Mouse (Mus musculus) heart, adult 8-10 months (tissue): ENCODE measurements around the gene Bcas3. TPM values are rescaled to one million over a fixed set of nuclear protein-coding genes. Genes with fewer than 3 reads are reported as not detected.

Source experiments
- DNase-seq: peaks from one replicate; pipeline ENCODE4 v3.0.0; 2022; ENCODE audit warnings: low spot score
- microRNA-seq: library from miRNA; unstranded; fragments of <30 nt; microRNA quantifications from one replicate; pipeline ENCODE4 v1.2.0, GENCODE M21; 2022
- total RNA-seq, 4 experiments: library from RNA; stranded (reverse); gene quantifications; 2 replicates each; pipeline ENCODE4 v1.2.4; 2022

Bcas3 gene
- total RNA-seq, 4 experiments from 2014 or later, result 35.3 to 44.4 (median 42.9) TPM

DNA sequence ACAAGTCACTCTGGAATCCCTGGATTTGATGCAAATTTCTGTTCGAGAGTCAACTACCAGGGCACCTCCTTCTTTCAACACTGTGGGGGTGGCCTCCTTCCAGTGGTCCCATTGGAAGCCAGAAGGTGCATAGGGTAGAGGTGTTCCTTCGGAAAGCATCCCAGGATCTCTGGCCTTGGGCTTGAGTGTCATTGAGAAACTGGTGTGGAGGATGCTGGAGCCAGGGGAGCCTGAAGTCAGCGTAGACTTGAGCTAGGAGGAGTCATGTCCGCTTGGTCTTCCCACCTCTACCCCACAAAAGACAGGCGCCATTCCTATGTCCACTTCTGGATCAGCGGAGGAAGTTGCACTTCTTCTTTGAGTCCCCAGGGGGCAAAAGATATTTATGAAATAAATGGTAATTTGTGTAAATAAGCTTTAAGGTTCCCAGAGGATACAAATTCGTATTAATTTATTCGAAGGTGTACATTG, 488.3 kb downstream of the Bcas3 start:
- no peak for DNase-seq

GRCm38 (mm10) chr11:85841980-85842379, 489.0 kb downstream of the Bcas3 start:
- no peak for DNase-seq

- no peak for DNase-seq
These were observed 489.8 kb downstream of the Bcas3 start for GRCm38 (mm10) chr11:85842596-85843346.

GRCm38 (mm10) chr11:85843347-85843692, 490.4 kb downstream of the Bcas3 start:
- DNase-seq, result peak; percentile 73

GRCm38 (mm10) chr11:85844144-85844965, 491.4 kb downstream of the Bcas3 start:
- DNase-seq, result peak; percentile 91

DNA sequence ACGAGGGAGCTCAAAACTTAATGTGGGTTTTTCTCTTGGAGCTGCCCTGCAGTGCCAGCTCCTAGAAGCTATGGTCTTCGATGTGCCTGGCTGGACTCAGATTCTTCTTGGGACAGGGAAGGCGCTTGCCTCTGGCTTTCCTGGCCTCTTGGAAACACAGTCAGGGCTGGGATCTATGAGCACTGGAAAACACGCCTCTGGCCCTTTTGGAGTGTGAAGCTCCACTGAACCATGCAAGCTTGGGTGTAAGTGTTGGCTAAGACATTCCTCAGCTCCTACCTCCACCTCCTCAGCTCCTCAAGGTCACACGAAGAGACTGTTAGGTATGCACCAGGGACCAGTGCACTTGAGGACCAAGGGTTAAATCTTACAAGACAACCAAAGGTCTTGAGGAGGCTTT, 492.0 kb downstream of the Bcas3 start:
- DNase-seq, result no peak

DNA sequence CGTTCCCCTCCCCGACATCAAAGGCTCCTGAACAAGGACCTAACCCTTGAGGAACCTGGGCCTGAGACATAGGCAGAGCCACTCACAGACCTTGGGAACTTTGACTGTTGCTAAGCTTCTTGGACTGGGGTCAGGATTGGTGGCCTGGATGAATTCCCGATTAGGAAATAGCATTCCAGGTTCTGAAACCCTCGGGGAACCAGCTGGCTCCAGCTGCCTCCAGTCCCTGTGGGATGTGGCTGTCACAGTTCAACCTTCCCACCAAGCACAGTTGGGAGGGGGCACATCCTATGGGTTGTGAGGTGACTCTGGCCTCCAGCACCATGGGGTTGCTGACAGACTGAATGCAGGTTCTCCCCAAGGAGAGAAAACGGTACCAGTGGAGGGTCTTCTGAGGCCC, 493.0 kb downstream of the Bcas3 start:
- DNase-seq, result peak; percentile 71

DNA sequence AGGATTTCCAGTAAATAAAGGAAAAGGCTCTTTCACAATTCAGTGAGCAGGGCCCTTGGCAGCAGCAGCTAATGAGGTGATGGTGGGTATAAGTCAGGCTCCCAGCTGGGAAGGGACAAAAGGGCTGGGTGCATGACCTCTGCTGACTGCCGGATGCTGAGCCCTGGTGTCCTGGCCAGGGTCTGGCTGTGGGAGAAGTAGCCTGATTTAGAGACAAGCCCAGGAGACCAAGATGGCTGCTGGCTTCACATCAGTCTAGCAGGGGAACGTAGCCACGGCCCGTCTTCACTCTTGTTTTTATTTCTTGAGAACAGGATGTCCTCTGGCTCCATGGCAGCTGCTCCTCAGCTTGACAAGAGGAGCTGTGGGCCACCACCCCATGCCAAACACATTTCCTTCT, 493.5 kb downstream of the Bcas3 start:
- peak; percentile 69 for DNase-seq

GRCm38 (mm10) chr11:85849037-85849436, 496.1 kb downstream of the Bcas3 start:
- DNase-seq, result peak; percentile 75

GRCm38 (mm10) chr11:85850233-85850632, 497.3 kb downstream of the Bcas3 start, which contains the start of gene Gm11444:
TSS of gene Gm11444 (minus strand) at chr11:85850333.
- no peak for DNase-seq

GRCm38 (mm10) chr11:85850758-85851157, 497.8 kb downstream of the Bcas3 start:
- DNase-seq, result no peak

DNA sequence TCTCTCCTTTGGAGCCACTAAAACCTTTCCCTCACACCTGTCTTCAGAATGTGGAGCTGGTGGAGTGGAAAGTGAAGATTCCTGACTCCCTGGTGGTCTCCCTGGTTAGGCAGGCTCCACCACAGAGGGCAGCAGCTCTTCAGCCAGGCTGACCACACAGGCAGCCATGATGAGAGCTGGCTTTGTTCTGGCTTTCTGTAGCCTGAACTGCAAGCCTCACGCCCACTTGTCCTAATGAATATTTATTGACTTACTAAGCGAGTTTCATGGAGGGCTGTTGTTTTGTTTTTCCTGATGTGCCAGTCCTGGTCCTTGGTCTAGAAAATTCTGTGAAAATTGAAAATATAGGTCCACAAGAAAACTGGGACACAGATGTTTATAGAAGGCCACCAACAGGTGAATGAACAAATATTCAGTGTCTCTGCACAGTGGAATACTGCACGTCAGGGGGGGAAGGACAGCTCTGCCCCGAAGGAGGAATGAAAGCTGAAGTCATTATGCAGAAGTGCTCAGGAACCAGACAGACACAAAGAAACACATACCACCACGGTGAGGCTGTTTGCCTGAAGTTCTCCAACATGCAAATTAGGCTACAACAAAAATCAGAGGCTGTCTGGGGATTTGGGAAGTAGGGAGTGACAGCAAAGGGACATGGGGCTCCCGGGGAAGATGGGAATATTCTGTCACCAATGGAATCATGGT, 505.2 kb downstream of the Bcas3 start:
- no peak for DNase-seq

- no peak for DNase-seq
These were observed 511.4 kb downstream of the Bcas3 start for GRCm38 (mm10) chr11:85864363-85864762.

Small RNA genes within 50 kb of the gene (microRNA-seq; reads per million reads assigned to microRNA genes)
- not detected for gene Mir5110

Other genes with a start within 250 kb of the Bcas3 start
- gene Usp32, start 213.0 kb upstream of the Bcas3 start, total RNA-seq, result 10 to 100 TPM; 21.0 to 23.9 (median 22.7) TPM
- not detected for gene 1700125H20Rik, start 182.8 kb upstream of the Bcas3 start, total RNA-seq
- gene Appbp2, start 118.0 kb upstream of the Bcas3 start, total RNA-seq, result 10 to 100 TPM; 13.9 to 15.4 (median 15.3) TPM
- 1 to 10 TPM; 6.8 to 8.9 (median 8.0) TPM for gene Ppm1d, start 41.9 kb upstream of the Bcas3 start, total RNA-seq